Mouse (Mus musculus) frontal cortex, adult (tissue): ENCODE data around the gene Bad.
"Not testable (repeated sequence)": the region's sequence is repeated elsewhere in the genome, so short reads cannot be mapped to it uniquely, and the experiment has no call there.

Source experiments
- ATAC-seq: cut with Nextera tagmentation; 2 replicates; pipeline ENCODE4 v1.9.2; 2017; ENCODE audit warnings: mild to moderate bottlenecking, moderate library complexity, mixed read lengths; ENCODE audit not compliant: low TSS enrichment

The Bad gene

GRCm38 (mm10) chr19:6985300-6985699, 43.6 kb downstream of the Bad start:
- ATAC-seq = no peak

GRCm38 (mm10) chr19:6985951-6986708, 44.5 kb downstream of the Bad start:
- no peak for ATAC-seq

- peak; percentile 18; the same call in 1 of the 2 replicates for ATAC-seq
These were observed 45.6 kb downstream of the Bad start, which contains the start of gene Vegfb for GRCm38 (mm10) chr19:6987061-6987903. Gene Vegfb (minus strand): TSS chr19:6987651.

- no peak for ATAC-seq
These were observed 46.2 kb downstream of the Bad start for GRCm38 (mm10) chr19:6987904-6988285.

GRCm38 (mm10) chr19:6989251-6989650, 47.6 kb downstream of the Bad start:
- ATAC-seq = no peak

GRCm38 (mm10) chr19:6990712-6991111, 49.1 kb downstream of the Bad start:
- no peak for ATAC-seq

GRCm38 (mm10) chr19:6991166-6991565, 49.5 kb downstream of the Bad start:
- ATAC-seq = not testable (repeated sequence)

- ATAC-seq = peak; percentile 84
These were observed 50.6 kb downstream of the Bad start, which contains the start of gene Dnajc4 for GRCm38 (mm10) chr19:6992011-6992858. Gene Dnajc4 (minus strand): TSS chr19:6992572.

GRCm38 (mm10) chr19:6993011-6993770, 51.5 kb downstream of the Bad start:
- ATAC-seq = no peak

GRCm38 (mm10) chr19:6994002-6994401, 52.3 kb downstream of the Bad start:
- no peak for ATAC-seq

- no peak for ATAC-seq
These were observed 52.8 kb downstream of the Bad start for GRCm38 (mm10) chr19:6994489-6994888.

- no peak for ATAC-seq
These were observed 53.8 kb downstream of the Bad start for GRCm38 (mm10) chr19:6995255-6995991.

- ATAC-seq = peak; percentile 62
These were observed 54.3 kb downstream of the Bad start, which contains the start of the genes Nudt22 and Trpt1 for GRCm38 (mm10) chr19:6996006-6996405. Gene Nudt22 (minus strand): TSS chr19:6996117. Gene Trpt1 (plus strand): TSS chr19:6996131.

GRCm38 (mm10) chr19:6997721-6998290, 56.1 kb downstream of the Bad start:
- ATAC-seq = no peak

- no peak for ATAC-seq
These were observed 57.9 kb downstream of the Bad start for GRCm38 (mm10) chr19:6999360-7000063.
